Mouse (Mus musculus) small intestine, adult 2 months (tissue): ENCODE results near the gene Cxcr5.

Experiments
- CTCF ChIP-seq: fragments of 200-500 bp; IDR thresholded peaks from 2 replicates; pipeline ENCODE4 v1.5.1; 2012; ENCODE audit warnings: low read depth, mild to moderate bottlenecking, control low read depth, inconsistent platforms, low read length, moderate library complexity, mixed read lengths; ENCODE audit not compliant: insufficient replicate concordance, insufficient read length; ENCODE audit errors: extremely low read depth
- POLR2A ChIP-seq: fragments of 200-500 bp; IDR thresholded peaks from 2 replicates; pipeline ENCODE4 v1.6.1; 2012; ENCODE audit warnings: low read depth, mild to moderate bottlenecking, control low read depth, inconsistent platforms, low read length, moderate library complexity

GRCm38 (mm10) chr9:44510872-44511601, 50.6 kb downstream of the Cxcr5 start:
- no peak for TF ChIP-seq CTCF
- TF ChIP-seq POLR2A, result no peak
